Mouse (Mus musculus) myocyte (in vitro differentiated cells): ENCODE data around the gene Hyal3. TPM values are rescaled to one million over a fixed set of nuclear protein-coding genes. Genes with fewer than 3 reads are reported as not detected.

ENCODE experiments used
- H3K27me3 ChIP-seq: one replicate; pipeline ENCODE4 v1.6.1; 2011; ENCODE audit not compliant: control insufficient read depth, insufficient read depth, insufficient read length
- H3K36me3 ChIP-seq: one replicate; pipeline ENCODE4 v1.6.1; 2011; ENCODE audit not compliant: control insufficient read depth, insufficient read depth
- H3K4me2 ChIP-seq: one replicate; pipeline ENCODE4 v1.6.1; 2011; ENCODE audit warnings: low read depth, control low read depth
- H3K4me3 ChIP-seq: one replicate; pipeline ENCODE4 v1.5.1; 2011; ENCODE audit warnings: mild to moderate bottlenecking, control low read depth, moderate library complexity
- H3K79me2 ChIP-seq: one replicate; pipeline ENCODE4 v1.6.1; 2011; ENCODE audit not compliant: control insufficient read depth, insufficient read depth
- H3ac ChIP-seq: one replicate; pipeline ENCODE4 v1.6.1; 2011; ENCODE audit not compliant: control insufficient read depth, insufficient read length
- CEBPB ChIP-seq: IDR thresholded peaks from 2 replicates; pipeline ENCODE4 v1.6.1; 2011; ENCODE audit warnings: mild to moderate bottlenecking, moderate library complexity; ENCODE audit not compliant: poor library complexity, insufficient read depth, severe bottlenecking
- E2F4 ChIP-seq: IDR thresholded peaks from one replicate; pipeline ENCODE4 v1.6.1; 2011; ENCODE audit warnings: mild to moderate bottlenecking, control low read depth, moderate library complexity; ENCODE audit not compliant: insufficient read depth
- MAX ChIP-seq: IDR thresholded peaks from one replicate; pipeline ENCODE4 v1.6.1; 2011; ENCODE audit warnings: low read depth, mild to moderate bottlenecking, control low read depth
- MYOD1 ChIP-seq, 3 experiments: IDR thresholded peaks; one replicate each; pipeline ENCODE4 v1.6.1; 2011; ENCODE audit warnings: control low read depth in 2 of 3, low read depth in 2 of 3, mild to moderate bottlenecking in 2 of 3, moderate library complexity in 1 of 3; ENCODE audit not compliant: insufficient read length in 2 of 3, control insufficient read depth in 1 of 3
- MYOG ChIP-seq, 3 experiments: IDR thresholded peaks; one replicate each; pipeline ENCODE4 v1.6.1; 2011; ENCODE audit warnings: control low read depth in 2 of 3, low read depth in 2 of 3, mild to moderate bottlenecking in 2 of 3; ENCODE audit not compliant: insufficient read length in 2 of 3, control insufficient read depth in 1 of 3, insufficient read depth in 1 of 3
- POLR2A ChIP-seq: IDR thresholded peaks from one replicate; pipeline ENCODE4 v1.6.1; 2011; ENCODE audit warnings: low read depth, mild to moderate bottlenecking, control low read depth, moderate library complexity; ENCODE audit not compliant: insufficient read length
- POLR2AphosphoS2 ChIP-seq: IDR thresholded peaks from one replicate; pipeline ENCODE4 v1.6.1; 2011; ENCODE audit warnings: low read depth, control low read depth; ENCODE audit not compliant: insufficient read length
- REST ChIP-seq: IDR thresholded peaks from one replicate; pipeline ENCODE4 v1.6.1; 2011; ENCODE audit warnings: mild to moderate bottlenecking, control low read depth, moderate library complexity; ENCODE audit not compliant: insufficient read depth, insufficient read length
- SRF ChIP-seq: IDR thresholded peaks from one replicate; pipeline ENCODE4 v1.6.1; 2011; ENCODE audit warnings: low read depth; ENCODE audit not compliant: control insufficient read depth, insufficient read length
- TCF12 ChIP-seq: IDR thresholded peaks from one replicate; pipeline ENCODE4 v1.6.1; 2011; ENCODE audit warnings: mild to moderate bottlenecking, control low read depth; ENCODE audit not compliant: poor library complexity, insufficient read depth, severe bottlenecking
- TCF3 ChIP-seq: IDR thresholded peaks from one replicate; pipeline ENCODE4 v1.6.1; 2011; ENCODE audit warnings: low read depth, control low read depth; ENCODE audit not compliant: insufficient read length
- USF1 ChIP-seq: IDR thresholded peaks from one replicate; pipeline ENCODE4 v1.6.1; 2011; ENCODE audit warnings: low read depth, mild to moderate bottlenecking, control low read depth, moderate library complexity
- polyA plus RNA-seq: library from polyadenylated mRNA; unstranded; fragments of >200 nt; fragmentation: generic; extraction: Trizol; gene quantifications from one replicate; pipeline ENCODE4 v1.2.1, GENCODE M21; 2012; ENCODE audit warnings: missing spikeins

Gene Hyal3
- 0.43 TPM for polyA plus RNA-seq

- H3K27me3 ChIP-seq = no peaks in the 10 kb centered on the region
- H3K4me2 ChIP-seq = peak within 1 kb of the TSS; percentile 90
- H3K4me3 ChIP-seq = peak within 1 kb of the TSS; percentile 79
- peaks cover 5% of the 10 kb centered on the region for H3K79me2 ChIP-seq
- H3K36me3 ChIP-seq = no peaks in the 10 kb centered on the region
- TF ChIP-seq TCF12 (no peak), REST (no peak), E2F4 (no peak), MYOG (IDR thresholded peaks at IDR 0.05; ENCODE audit: control insufficient read depth in 1 of 3, insufficient read depth in 1 of 3, insufficient read length in 2 of 3, low read depth in 2 of 3) (no peak), POLR2A (peak; percentile 81), MYOD1 (IDR thresholded peaks at IDR 0.05; ENCODE audit: control insufficient read depth in 1 of 3, insufficient read length in 2 of 3, low read depth in 2 of 3) (no peak), SRF (peak; percentile 25), CEBPB (no peak), USF1 (no peak), MAX (no peak), POLR2AphosphoS2 (peak; percentile 92), TCF3 (no peak)
- peak within 1 kb of the TSS; percentile 31 for H3ac ChIP-seq
Measured at GRCm38 (mm10) chr9:107580501-107581317, at the start of gene Hyal3. Gene Hyal3 (plus strand): TSS chr9:107580818.

- Histone ChIP-seq H3K79me2 (peaks cover 34% of the 10 kb centered on the region), H3K27me3 (no peaks in the 10 kb centered on the region), H3K4me2 (peak within 1 kb of the TSS; percentile 86), H3ac (peak within 1 kb of the TSS; percentile 73), H3K4me3 (peak within 1 kb of the TSS; percentile 92), H3K36me3 (peaks cover 6% of the 10 kb centered on the region)
- no peak for TF ChIP-seq TCF3
- TF ChIP-seq POLR2A = peak; percentile 74
- TF ChIP-seq POLR2AphosphoS2 = peak; percentile 70
Measured at GRCm38 (mm10) chr9:107533791-107534407, 46.7 kb upstream of the Hyal3 start, which contains the start of gene Tmem115. Gene Tmem115 (plus strand): TSS chr9:107533945.

GRCm38 (mm10) chr9:107534408-107535202, 46.0 kb upstream of the Hyal3 start:
- peaks cover 34% of the 10 kb centered on the region for H3K79me2 ChIP-seq
- H3K4me3 ChIP-seq = peak overlapping the region; percentile 92
- TF ChIP-seq MAX (no peak), MYOG (IDR thresholded peaks at IDR 0.05; ENCODE audit: control insufficient read depth in 1 of 3, insufficient read depth in 1 of 3, insufficient read length in 2 of 3, low read depth in 2 of 3) (no peak), POLR2AphosphoS2 (no peak), POLR2A (no peak), TCF3 (no peak), USF1 (no peak), TCF12 (no peak), SRF (no peak)
- peak overlapping the region; percentile 73 for H3ac ChIP-seq
- H3K4me2 ChIP-seq = peak overlapping the region; percentile 86
- no peaks in the 10 kb centered on the region for H3K27me3 ChIP-seq
- peaks cover 10% of the 10 kb centered on the region for H3K36me3 ChIP-seq

GRCm38 (mm10) chr9:107538231-107538630, 42.4 kb upstream of the Hyal3 start:
- Histone ChIP-seq H3K4me3 (no peak overlapping the region), H3K27me3 (no peaks in the 10 kb centered on the region), H3K79me2 (peaks cover 34% of the 10 kb centered on the region), H3K4me2 (no peak overlapping the region), H3ac (no peak overlapping the region), H3K36me3 (peaks cover 10% of the 10 kb centered on the region)
- TF ChIP-seq E2F4 (no peak), MAX (no peak), USF1 (no peak), TCF12 (no peak), MYOD1 (IDR thresholded peaks at IDR 0.05; ENCODE audit: control insufficient read depth in 1 of 3, insufficient read length in 2 of 3, low read depth in 2 of 3) (no peak), SRF (no peak), CEBPB (no peak), POLR2AphosphoS2 (no peak), REST (no peak), TCF3 (no peak), MYOG (IDR thresholded peaks at IDR 0.05; ENCODE audit: control insufficient read depth in 1 of 3, insufficient read depth in 1 of 3, insufficient read length in 2 of 3, low read depth in 2 of 3) (no peak), POLR2A (no peak)
